23 mouse cellular contexts compared by ENCODE assay signal in genomic region chrX:106593914-106594313, GRCm38 (mm10). TPM values are rescaled to one million over a fixed set of nuclear protein-coding genes. Genes with fewer than 3 reads are reported as not detected.
A peak's percentile ranks its signal among the peaks of the same experiment; 100 is the strongest.
DNase-seq lines count a peak whose midpoint lies in the region; TF ChIP-seq lines count a peak whose summit lies in the region.
"Had no signal": no experiment of that assay in that cellular context is flagged by ENCODE, and none has a peak within 500 bp of the region (broad histone marks: within the 10 kb centered on the region; RNA-seq: fewer than 3 reads in every experiment).

No protein-coding gene starts in this region.

- peaks cover 0 to 5% of the 10 kb centered on the region in 2 experiments; a peak in 2 of 4 replicates for H3K36me3 ChIP-seq in MEL (ENCODE audit: control insufficient read depth in 1 of 2, insufficient read depth in 2 of 2, low read length in 2 of 2)
- H3K36me3 ChIP-seq: G1E had no signal

- no peak overlapping the region for H3K9ac ChIP-seq in MEL (ENCODE audit: control insufficient read depth, low read depth, low read length, poor library complexity, severe bottlenecking)

- no peak for TF ChIP-seq CTCF in MEL (IDR thresholded peaks at IDR 0.05 in 2 of 3, conservative IDR thresholded peaks at IDR 0.05 in 1 of 3; ENCODE audit: control insufficient read depth in 1 of 3, insufficient read depth in 1 of 3, low read depth in 2 of 3, low read length in 3 of 3, poor library complexity in 1 of 3, severe bottlenecking in 1 of 3)

- no peaks in the 10 kb centered on the region for H3K79me2 ChIP-seq in MEL (ENCODE audit: control insufficient read depth, insufficient read depth, low read length, poor library complexity)

- H3K4me1 ChIP-seq in MEL (ENCODE audit: control insufficient read depth in 1 of 2, insufficient read depth in 2 of 2, low read length in 2 of 2): peaks cover 2% of the 10 kb centered on the region in 2 experiments; a peak in 2 of 4 replicates

- peak overlapping the region; percentile 45; the same call in 1 of the 2 replicates for H3K27ac ChIP-seq in MEL (ENCODE audit: control insufficient read depth, low read depth, low read length)

- TF ChIP-seq POLR2A in MEL (IDR thresholded peaks at IDR 0.05; ENCODE audit: control insufficient read depth in 1 of 2, insufficient read depth in 1 of 2, low read depth in 1 of 2, low read length in 2 of 2, poor library complexity in 1 of 2): no peak

- DNase-seq in MEL (ENCODE audit: low read depth, low spot score) (peak; percentile 40), MEL-GATA-1-ER (ENCODE audit: extremely low read depth, low read depth) (peak; percentile 36)
- no peak for DNase-seq in gastrocnemius, adult 18-20 months (ENCODE audit: low spot score)
- DNase-seq in frontal cortex, postnatal 14 days (ENCODE audit: low spot score in 2 of 2): no peak
- DNase-seq: adrenal gland, adult 2 months; adrenal gland, adult 8-10 months; adrenal gland, postnatal 10 days; adrenal gland, postnatal 14 days; adrenal gland, postnatal 25 days; adrenal gland, postnatal 36 days; B cell, adult 2 months; cerebellum, adult 11 months; cerebellum, adult 11-12 months; cerebellum, adult 18-20 months; cerebellum, adult 2 months; cerebellum, adult 8-10 months had no signal

- no peak overlapping the region for H3K4me3 ChIP-seq in MEL (ENCODE audit: control insufficient read depth in 1 of 2, insufficient read depth in 1 of 2, low read depth in 2 of 2, low read length in 2 of 2)

- H3K9me3 ChIP-seq in MEL (replicated peaks; ENCODE audit: insufficient read depth, low read length): no peaks in the 10 kb centered on the region
- H3K9me3 ChIP-seq: G1E had no signal

- TF ChIP-seq EP300 in MEL (IDR thresholded peaks at IDR 0.05; ENCODE audit: low read depth in 1 of 2, low read length in 2 of 2): peak; percentile 42 to 60; a peak in 2 of 4 replicates

- no peak for TF ChIP-seq RAD21 in MEL (IDR thresholded peaks at IDR 0.05; ENCODE audit: low read depth, low read length)

- no peaks in the 10 kb centered on the region for H3K27me3 ChIP-seq in MEL (ENCODE audit: control insufficient read depth in 1 of 2, insufficient read depth in 2 of 2, low read length in 2 of 2)
- H3K27me3 ChIP-seq: CH12.LX had no signal

TF ChIP-seq in MEL, 35 proteins besides CTCF, POLR2A, EP300 and RAD21:
- peak; percentile 52 for TF ChIP-seq GATA1 (IDR thresholded peaks at IDR 0.05; ENCODE audit: low read depth, low read length)
- TF ChIP-seq SIN3A (IDR thresholded peaks at IDR 0.05; ENCODE audit: low read length): no peak

RNA-seq across cellular contexts. Expression of gene Cysltr1, which starts 9.6 kb away (rescaled TPM):
- 0.04 and 0.29 TPM in 2 replicates for total RNA-seq in MEL (2012; rRNA removed)
- polyA plus RNA-seq in MEL (2012; ENCODE audit: insufficient read depth in 1 of 2, insufficient read length in 2 of 2, low read depth in 1 of 2, low replicate concordance in 2 of 2, missing spikeins in 1 of 2): under 1 TPM in 1 of 2 experiments, not detected in 1; 0.13 TPM
- under 1 TPM; 0.19 to 0.27 TPM for total RNA-seq in gastrocnemius, adult 18-20 months (2021)
- polyA plus RNA-seq: C2C12, G1E had no signal

RNA-seq across cellular contexts. Expression of gene Gm5127, which starts 10.9 kb away (rescaled TPM):
- total RNA-seq in MEL (2012; rRNA removed): not detected in 2 replicates
- not detected for polyA plus RNA-seq in MEL (2012; ENCODE audit: insufficient read depth in 1 of 2, insufficient read length in 2 of 2, low read depth in 1 of 2, low replicate concordance in 2 of 2, missing spikeins in 1 of 2)
- total RNA-seq in gastrocnemius, adult 18-20 months (2021): not detected
- total RNA-seq: adrenal gland, adult 18-20 months; adrenal gland, adult 2 months; adrenal gland, adult 8-10 months; adrenal gland, postnatal 10 days; adrenal gland, postnatal 14 days; adrenal gland, postnatal 25 days; adrenal gland, postnatal 36 days; adrenal gland, postnatal 4 days; ES-E14; G1E had no signal
- polyA plus RNA-seq: adrenal gland, adult 2 months; C2C12; G1E; Patski had no signal

Comparison
In these comparisons a context has a peak if more than half of its experiments do, and no peak if none do; other contexts are left out.
1. DNase-seq: peak in MEL (single experiment) and MEL-GATA-1-ER (single experiment); none in gastrocnemius, adult 18-20 months (single experiment) and frontal cortex, postnatal 14 days (0 of 2).